Mouse (Mus musculus) ovary, postnatal 36 days (tissue): ENCODE results near the gene Pgbd5.

Experiments
- DNase-seq: peaks from one replicate; pipeline ENCODE4 v3.0.0; 2022; ENCODE audit warnings: low spot score, mixed read lengths

The Pgbd5 gene

DNA sequence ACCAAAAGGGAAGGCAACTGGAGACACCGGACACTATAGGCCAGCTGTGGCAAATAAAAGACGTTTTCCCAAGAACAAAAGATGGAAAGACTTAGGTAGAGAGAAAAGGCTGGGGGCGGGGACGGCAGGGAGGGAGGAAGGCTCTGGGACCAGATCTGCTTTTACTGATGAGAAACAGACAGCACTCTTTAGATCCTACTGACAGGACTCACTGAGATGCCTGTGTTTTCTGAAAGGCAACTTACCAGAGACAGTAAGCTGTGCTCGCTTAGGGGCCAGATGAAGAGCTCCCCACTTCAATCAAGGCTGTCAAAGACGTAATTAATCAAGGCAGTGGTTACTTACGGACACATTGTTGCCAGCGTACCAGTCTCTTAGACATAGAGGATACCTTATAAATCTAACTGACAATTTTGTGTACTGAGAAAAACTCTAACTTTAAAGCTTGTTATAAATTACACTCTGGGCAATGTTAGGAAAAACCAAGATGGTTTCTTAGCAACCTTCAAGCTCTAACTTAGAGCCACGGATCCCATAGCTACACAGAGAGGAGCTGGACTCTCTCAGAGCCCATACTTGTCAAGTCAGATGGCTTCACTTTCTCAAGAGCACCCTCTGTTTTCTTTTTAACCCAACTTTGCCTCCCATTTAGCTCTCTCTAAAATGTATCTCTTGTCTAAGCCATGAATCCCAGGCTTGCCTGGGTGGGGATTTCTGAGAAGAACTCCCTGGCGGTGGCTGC lies 47.0 kb downstream of the Pgbd5 start:
- no peak for DNase-seq

DNA sequence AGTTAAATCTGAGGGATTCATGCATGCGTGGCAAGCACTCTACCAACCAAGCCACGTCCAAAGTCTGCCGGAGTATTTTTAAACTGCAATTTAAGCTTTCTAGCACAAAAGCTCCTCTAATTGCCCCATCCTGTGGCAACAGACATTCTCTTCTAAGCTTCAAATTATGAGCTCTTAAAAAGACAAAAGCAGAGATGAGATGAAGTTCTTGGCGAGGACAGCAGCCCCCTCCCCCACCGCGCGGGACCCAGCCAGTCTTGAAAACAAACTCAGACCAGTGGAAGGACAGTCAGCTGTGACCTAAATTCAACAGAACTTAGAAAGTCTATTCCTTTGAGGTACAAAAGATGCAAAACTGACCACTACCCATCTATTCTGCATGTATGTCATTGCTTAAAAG lies 48.3 kb downstream of the Pgbd5 start:
- no peak for DNase-seq

DNA sequence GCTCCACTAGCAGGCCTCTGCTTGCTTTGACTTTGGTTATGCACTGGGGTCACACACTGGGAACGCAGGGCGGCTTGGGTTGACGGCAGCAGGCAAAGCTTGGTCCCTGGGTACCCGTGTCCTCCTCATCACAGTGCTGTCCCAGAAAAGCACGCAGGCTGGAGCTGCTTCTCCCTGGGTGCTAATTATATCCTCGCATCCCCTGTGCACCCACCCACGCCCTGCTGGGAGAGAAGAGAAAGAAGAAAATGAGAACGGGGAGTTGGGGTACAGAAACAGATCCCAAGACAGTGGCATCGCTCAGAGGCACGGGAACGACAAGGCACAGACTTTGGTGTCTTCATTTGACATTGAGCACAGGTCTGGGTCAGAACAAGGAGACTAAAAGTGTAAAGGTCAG lies 50.0 kb downstream of the Pgbd5 start:
- DNase-seq: no peak

DNA sequence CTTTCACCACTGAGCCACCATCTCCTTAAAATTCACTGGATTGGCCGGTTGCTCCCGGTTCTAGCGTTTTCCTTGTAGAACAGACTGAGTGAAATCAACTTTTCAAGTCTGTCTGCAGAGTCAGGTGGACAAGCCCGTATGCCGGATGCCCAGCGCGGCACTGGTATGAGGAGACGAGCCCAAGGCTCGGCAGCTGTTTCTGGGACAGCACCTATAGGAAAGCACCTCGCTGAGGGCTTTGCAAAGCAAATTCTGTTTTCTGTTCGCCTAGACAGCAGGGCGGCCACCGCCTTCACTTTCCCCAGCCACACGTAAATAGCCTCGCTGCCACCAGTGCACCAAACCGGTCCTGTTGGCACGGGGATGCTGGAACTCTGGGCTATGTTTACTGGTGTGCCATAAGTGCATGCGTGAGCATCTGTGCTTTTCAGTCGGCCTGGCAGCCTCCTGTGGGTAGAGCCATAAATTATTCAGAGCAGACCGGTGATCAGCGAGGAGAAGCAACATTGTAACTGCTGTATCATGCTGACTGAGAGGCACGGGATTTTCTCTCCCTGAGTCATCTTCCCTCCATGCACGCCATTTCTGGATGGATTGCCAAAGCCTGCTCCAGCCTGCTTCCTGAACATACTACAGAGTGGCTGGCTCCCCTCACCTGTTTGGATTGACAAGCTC lies 53.1 kb downstream of the Pgbd5 start:
- no peak for DNase-seq

DNA sequence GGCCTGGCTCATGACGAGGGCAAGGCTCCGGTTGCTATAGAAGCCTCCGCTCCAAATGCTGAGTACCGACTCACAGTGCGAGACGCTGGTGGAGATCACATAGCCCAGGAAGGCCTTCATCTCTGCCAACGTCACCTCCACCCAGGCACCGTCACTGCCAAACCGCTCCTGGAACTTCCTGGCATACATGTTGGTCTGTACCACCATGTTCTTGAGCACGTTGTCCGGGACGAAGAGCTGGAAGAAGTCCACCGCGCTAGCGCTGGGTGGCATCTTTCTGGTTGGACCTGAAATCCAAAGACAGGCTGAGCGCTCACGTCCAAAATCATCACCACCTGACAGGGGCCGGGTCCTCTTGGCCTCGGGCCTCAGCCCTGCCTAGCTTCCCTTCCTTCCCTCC lies 55.1 kb downstream of the Pgbd5 start:
- DNase-seq: no peak

DNA sequence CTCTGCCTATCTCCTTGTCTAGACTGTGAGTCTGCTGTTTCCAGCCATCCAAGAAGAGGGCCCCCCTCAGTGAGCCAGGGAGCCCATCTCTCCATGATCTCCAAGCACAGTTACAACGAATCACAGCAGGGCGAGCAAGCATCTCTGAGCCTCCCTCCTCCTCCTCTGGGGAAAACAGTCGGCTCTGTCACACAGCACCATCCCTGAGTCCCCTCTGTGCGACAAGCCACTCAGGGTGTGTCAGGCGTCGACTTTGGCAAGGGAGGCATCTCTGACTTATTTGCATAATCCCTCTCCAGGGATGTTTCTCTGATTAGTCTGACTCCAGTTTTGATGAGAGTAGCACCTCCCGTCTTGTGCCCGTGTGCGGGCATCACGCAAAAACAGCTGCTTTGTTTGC lies 57.2 kb downstream of the Pgbd5 start:
- no peak for DNase-seq

DNA sequence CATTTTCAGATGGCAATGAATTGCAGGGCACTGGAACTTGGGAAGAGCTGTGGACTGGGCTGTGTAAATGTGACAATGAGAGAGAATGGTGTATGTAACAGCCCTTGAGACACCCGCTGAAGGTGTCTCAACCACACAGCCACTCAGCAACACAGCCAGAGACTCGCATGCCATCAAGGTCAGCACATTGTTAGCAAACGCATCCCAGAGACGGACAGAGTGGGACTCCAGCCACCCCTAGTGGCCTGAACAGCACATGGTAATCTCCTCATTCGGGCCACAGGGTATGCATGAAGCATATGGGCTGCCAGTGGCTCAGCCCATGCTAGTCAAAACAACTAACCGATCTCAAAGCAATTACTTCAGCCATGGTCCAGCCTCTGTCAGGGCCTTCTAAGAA lies 60.2 kb downstream of the Pgbd5 start:
- peak; percentile 34 for DNase-seq

DNA sequence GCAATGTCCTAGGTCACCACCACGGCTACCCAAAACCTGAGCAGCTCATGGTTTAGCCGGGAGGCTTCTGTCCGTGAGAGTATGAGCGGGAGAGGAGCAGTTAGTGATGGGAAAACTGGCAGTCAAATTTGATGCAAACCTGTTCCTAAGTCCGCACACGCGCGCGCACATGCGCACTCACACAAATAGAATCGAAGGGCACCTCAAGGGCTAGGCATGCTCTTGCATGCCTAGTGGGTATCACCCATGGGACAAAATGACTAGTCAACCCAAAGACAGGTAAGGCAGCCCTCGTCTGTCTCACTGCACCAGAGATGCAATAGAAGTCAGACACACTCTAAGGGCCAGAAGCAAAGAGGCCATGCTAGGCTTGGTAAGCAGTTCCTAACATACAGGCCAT lies 63.1 kb downstream of the Pgbd5 start:
- no peak for DNase-seq

DNA sequence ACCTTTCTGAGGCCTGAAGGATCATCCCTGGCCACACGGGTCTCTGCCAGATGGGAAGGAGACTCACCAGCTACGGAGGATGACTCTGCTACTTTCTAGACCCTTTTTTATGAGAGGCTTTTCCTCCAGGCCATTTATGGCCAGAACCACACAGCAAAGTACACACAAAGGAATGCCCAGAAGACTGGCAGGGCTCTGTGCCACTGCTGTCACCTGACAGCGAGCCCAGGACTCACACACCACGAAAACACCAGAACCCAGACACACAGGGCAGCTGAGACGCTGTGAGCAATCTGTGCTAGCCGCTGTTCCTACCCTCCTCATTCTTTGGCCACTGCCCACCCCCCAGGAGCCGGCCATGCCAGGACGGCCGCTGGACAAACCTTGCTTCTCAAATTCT lies 63.7 kb downstream of the Pgbd5 start:
- no peak for DNase-seq

DNA sequence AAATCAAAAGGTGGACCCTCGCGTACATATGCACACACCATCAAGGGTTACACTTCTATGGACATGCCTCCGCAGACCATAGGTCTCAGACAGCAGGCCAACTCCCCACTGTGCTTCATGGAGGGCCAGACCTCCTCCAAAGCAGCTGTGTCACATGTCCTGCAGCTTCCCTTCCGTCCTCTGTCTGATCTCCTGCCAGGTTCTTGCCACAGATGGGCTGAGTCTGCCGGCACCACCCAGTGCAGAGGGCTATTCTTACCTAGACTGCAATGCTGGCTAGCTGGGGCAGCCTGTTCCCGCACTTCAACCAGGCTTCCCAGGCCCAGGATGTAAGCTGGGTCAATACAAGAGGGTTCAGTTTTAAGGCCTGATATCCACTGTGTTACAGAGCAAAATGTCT lies 64.3 kb downstream of the Pgbd5 start:
- no peak for DNase-seq

DNA sequence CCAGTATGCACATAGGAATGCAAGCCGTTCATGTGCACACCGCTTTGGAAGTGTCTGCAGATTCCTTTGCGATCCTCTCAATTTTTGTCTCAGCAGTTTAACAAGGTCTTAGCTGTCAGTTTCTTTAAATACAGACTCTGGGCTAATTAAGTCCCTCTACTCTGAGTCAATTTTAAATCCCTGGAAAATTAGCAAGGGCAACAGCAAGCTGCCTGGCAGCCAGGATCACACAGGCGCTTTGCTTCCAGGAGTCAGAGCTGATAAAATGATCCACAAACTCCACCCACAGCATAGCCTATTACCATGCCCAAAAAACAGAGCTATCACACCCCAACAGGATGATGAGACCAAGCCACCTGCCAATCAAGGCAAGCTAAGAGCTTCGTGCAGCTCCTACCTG lies 65.7 kb downstream of the Pgbd5 start:
- no peak for DNase-seq

DNA sequence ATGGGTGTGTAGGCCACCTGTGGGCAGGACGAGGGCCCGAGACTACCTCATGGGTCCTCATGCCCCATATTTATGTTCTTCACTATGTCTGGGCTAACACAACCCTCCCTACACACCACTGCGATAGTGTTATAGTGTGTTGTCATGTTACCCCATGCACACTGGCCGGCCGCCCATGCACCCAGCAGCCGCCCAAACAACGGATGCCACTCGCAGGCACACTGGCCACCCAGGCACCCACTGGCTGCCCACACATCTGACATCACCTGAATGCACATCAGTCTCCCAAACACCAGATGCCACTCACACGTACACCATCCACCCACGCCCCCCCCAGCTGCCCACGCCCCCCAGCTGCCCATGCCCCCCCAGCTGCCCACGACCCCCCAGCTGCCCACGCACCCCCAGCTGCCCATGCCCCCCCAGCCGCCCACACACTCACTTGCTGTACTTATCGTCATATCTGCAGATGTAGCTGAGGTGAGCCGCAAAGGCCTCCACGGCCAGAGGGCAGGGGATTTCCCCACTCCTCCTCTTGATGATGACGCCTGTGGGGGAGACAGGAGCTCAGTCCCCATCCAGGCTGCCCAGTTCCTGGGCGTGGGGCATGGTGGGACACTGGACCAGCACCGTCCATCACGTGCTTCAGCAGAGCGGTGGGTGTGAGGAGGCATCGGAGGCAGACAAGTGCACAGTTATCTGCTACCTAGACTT lies 67.9 kb downstream of the Pgbd5 start:
- no peak for DNase-seq

DNA sequence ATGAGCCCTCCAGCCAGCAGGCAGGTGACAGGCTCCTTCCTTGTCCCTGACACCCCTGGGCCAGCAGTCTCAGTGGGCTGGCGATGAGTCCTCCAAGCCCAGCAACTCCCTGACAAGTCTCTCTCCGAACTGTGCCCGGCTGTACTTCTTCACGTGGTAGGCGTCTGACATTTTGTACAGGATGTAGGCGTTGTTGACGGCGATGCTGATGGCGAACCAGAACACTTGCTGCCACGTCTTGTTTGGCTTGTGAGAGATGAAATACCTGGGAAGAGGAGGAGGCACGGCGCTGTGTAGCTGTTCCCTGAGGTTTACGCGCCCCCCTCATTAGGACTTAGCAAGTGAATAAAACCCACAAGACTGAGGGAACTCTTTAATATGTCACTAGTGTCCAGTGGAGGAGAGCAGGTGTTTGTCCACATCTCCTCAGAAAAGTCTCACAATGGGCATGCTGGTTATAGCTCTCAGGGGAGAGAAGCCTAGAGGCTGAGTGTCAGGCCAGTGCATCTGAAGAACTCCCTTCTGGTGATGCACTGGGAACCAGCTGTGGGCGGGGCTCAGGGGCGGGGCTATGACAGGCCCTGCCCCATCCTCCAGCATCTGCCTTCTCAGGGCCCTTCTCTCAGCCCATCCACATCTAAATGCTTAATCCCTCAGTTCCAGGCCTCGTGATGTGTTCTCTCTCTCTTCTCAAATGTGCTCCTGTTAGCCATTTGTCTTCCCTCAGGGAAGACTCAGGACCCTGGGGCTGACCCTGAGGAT lies 68.9 kb downstream of the Pgbd5 start:
- DNase-seq: no peak

DNA sequence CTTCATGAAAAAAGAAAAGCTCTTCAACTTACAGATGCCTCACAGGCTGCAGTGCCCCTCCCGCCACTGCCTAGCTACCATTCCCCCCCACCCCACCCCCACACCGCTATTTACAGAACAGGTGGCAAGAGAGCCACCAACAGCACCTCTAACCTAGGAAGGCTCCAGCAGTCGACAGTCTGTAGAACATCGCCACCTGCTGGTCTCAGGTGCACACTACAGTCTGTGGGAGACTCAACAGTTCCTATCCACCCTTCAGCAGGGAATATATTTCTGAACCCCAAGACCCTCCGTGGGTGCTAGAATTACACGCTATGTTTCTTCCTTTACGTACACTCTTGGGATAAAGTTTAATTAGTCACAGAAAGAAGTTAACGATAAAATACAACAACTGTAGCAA lies 71.2 kb downstream of the Pgbd5 start:
- DNase-seq: peak; percentile 61

DNA sequence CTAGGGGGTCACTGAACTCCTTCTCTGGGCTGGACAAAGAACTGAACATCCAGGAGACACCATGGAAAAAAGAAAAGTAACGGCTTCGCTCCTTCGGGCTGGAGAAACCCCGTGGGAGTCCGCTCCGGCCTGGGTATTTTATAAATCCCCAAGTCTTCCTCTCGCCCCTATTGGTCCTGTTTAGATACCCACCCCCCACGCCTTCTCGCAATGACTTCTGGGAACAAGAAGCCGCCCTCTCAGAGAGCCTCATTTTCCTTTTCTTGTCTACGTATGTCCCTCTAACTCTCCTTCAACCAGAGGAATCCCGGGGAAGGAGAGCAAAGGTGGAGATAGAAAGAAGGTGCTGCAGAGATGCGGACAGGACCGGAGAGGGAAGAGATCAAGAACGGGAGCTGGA lies 76.1 kb downstream of the Pgbd5 start:
- DNase-seq: no peak

DNA sequence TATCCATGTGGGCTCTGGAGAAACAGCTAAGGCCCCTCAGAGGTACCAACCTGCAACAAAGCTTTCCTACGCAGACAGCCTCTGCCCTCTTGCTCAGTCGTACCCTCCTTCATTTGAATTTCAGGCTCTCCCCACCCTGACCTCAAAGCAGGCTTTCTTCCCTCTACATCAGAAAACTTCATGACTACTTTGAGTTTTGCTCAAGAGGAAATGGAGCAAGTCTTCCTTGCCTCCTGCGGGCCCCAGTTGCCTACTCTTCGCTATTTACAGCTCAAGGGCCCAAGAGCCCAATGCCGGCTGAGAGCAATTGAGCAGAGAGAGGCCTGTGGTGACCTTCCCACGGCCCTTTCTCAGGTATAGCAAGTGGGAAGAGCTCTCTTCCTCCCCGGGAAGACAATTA lies 76.9 kb downstream of the Pgbd5 start:
- DNase-seq: no peak

DNA sequence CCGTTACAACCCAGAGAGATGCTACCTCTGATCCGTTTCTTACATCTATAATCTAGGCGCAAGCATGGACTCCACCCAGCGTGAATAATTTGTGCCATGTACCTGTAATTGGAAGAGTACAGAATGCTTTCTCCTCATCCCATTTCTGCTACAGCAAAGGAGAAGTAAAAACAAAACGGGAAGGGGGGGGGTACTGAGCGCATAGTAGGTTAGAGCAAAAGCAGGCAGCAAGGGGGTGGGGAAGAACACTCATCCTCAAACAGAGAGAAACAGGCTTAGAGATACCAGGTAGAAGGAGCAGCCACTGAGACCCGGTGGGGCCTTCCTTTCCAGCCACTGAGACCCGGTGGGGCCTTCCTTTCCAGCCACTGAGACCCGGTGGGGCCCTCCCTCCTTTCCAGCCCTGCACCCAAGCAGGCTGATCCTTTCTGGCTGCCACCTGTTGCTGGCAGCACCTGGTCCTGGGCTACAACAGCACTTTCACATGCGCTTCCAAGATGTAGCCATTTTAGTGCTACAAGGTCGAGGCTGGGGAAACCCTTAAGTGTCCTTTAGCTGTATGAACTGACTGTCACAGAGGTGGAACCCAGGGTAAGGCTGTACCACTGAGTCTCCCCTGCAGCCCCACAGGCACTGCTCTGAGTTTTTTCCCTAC lies 77.6 kb downstream of the Pgbd5 start:
- no peak for DNase-seq

DNA sequence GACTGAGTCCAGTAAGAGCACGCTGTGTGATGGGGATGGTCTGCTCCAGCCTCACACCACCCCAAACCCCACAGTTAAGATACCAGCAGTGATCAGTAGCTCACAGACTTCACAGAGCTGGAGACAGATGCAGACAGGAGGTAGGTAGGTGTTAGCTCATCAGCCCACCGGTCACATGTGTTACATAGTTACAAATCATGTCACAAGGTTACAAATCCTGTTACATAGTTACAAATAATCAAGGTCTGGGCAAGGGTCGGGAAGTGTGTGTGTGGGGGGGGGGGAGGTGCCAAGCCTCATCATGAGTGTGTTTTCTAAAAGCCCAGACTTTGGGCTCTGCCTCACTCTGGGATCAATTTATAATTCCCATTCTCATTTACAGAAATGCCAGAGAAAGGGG lies 78.5 kb downstream of the Pgbd5 start:
- no peak for DNase-seq

DNA sequence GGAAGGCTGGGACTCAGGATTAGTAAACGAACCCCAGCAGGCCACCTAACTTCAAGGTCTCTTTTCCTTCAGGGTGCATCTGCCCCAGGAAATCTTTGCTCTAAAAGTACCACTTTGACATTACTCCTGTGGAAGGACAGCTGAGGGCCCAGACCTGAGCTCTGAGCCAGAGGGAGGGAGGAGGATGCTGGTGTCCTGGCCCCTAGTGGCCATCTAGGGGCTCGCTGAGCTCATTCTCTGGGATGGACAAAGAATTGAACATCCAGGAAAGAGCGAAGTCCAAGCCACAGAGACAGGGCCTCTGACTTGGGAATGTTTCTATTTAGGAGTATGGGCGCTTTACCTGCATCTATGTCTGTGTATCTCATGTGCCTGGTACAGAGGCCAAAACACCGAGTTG lies 87.8 kb downstream of the Pgbd5 start:
- no peak for DNase-seq

DNA sequence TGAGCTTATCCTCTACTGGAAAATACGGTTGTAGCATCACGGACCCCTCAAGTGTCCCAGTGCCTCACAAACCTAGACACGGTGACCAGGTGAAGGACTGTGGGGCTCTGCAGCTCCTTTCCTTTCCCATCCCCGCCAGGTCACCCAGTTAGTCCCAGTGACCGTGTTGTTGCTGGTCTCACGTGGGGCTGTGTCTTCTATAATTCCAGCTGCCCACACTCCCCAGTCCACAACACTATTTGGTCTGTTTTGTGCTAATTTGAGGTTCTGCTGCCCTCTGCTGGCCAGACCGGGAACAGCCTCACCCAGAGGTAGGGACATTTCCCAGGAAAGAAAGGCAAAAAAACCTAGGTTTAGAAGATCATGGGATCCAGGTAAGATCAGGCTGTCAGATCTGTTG lies 89.8 kb downstream of the Pgbd5 start:
- peak; percentile 83 for DNase-seq

DNA sequence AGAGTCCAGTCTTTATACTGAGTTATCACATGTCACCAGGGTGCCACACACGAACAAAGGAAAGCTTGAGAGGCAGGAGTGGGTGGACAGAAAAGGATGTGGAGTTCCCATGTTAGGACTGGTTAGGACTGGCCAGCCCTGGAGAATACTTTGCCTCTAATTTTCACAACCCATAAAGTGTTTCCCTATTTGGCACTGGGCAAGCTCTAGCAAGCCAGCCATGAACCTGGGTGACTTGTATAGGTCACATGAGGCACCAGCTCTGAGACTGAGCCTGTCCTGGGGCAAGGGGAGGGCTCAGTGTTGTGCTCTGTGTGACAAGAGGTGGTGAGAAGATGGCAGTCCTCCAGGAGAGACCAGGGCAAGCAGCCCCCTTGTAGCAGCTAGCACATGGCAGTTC lies 91.4 kb downstream of the Pgbd5 start:
- no peak for DNase-seq

DNA sequence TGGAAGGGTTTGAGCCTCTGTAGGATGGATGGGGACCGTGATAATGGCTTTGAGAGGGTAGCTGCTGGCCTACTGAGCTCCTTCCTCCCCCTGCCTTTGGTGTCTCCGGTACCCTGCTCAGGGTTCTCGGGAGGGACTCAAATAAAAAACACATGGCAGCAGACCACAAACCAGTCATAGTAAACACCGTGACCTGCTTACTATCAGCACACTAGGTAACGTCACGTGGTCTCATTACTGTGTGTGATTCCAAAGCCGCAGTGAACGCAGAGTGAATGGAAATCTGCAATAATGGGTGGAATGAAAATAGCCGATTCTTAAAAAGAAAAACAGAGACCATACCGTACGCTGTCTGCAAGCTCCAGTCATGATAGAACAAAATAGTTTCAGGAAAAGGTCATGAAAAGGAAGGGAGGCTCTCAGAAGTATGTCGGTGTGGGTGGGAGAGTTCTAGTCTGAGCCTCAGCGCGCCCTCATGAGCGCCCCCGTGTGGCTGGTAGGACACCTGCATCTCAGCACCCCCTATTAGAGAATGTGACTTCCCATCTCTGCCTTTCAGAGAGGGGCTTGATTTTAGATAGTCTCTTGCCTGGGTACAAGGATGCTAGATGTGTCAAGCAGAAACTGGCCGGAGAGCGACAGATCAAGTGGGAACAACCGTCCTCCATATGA lies 92.5 kb downstream of the Pgbd5 start:
- DNase-seq: peak; percentile 65
